Mouse (Mus musculus) midbrain, embryonic 14.5 days (tissue): ENCODE measurements around the gene Fkbp5. TPM values are rescaled to one million over a fixed set of nuclear protein-coding genes. Genes with fewer than 3 reads are reported as not detected.

Source experiments
- ATAC-seq: fragments of 200-750 bp; cut with Nextera tagmentation; 2 replicates; pipeline ENCODE4 v1.8.0; 2017; ENCODE audit warnings: moderate number of reproducible peaks, moderate library complexity; ENCODE audit not compliant: low FRiP score, low TSS enrichment
- DNase-seq: peaks from one replicate; pipeline ENCODE4 v3.0.0-alpha.2; 2015
- H3K27ac ChIP-seq: fragments of 300-500 bp; sonication (generic); replicated peaks from 2 replicates; pipeline ENCODE4 v1.5.1; 2014; ENCODE audit warnings: mild to moderate bottlenecking, low read depth, low read length, moderate library complexity
- H3K27me3 ChIP-seq: fragments of 300-500 bp; sonication (generic); 2 replicates; pipeline ENCODE4 v1.6.1; 2014; ENCODE audit warnings: low read length, control low read depth, mixed read lengths; ENCODE audit not compliant: control insufficient read depth, insufficient read depth
- H3K36me3 ChIP-seq: fragments of 300-500 bp; sonication (generic); 2 replicates; pipeline ENCODE4 v1.6.1; 2014; ENCODE audit warnings: low read length, control low read depth; ENCODE audit not compliant: control insufficient read depth, insufficient read depth
- H3K4me1 ChIP-seq: fragments of 300-500 bp; sonication (generic); 2 replicates; pipeline ENCODE4 v1.6.1; 2014; ENCODE audit warnings: mild to moderate bottlenecking, antibody characterized with exemption, low read length, control low read depth; ENCODE audit not compliant: control insufficient read depth, insufficient read depth
- H3K4me2 ChIP-seq: fragments of 300-500 bp; sonication (generic); 2 replicates; pipeline ENCODE4 v1.6.1; 2014; ENCODE audit warnings: mild to moderate bottlenecking, low read length, moderate library complexity
- H3K4me3 ChIP-seq: fragments of 300-500 bp; sonication (generic); replicated peaks from 2 replicates; pipeline ENCODE4 v1.5.1; 2014; ENCODE audit warnings: low read depth, low read length
- H3K9ac ChIP-seq: fragments of 300-500 bp; sonication (generic); replicated peaks from 2 replicates; pipeline ENCODE4 v1.6.1; 2014; ENCODE audit warnings: mild to moderate bottlenecking, low read length, moderate library complexity
- H3K9me3 ChIP-seq: fragments of 300-500 bp; sonication (generic); 2 replicates; pipeline ENCODE4 v1.6.1; 2016; ENCODE audit warnings: low read length, control low read depth, mixed read lengths; ENCODE audit not compliant: control insufficient read depth
- WGBS: fragments of 180-500 bp; shearing (Covaris S2); extraction: QIAGEN DNeasy Blood & Tissue Kit; methylation state at CpG from one replicate; pipeline ENCODE4 v1.1.7; 2014; 5-methylcytosine and 5-hydroxymethylcytosine counted together
- polyA plus RNA-seq: library from polyadenylated mRNA; unstranded; fragments of >200 nt; fragmentation: Nextera tagmentation; extraction: Ambion mirVana; gene quantifications from 2 replicates; pipeline ENCODE4 v1.2.1, GENCODE M21; 2014

Fkbp5 gene
- polyA plus RNA-seq, 1 experiment from 2014 or later, result 11.6 TPM

GRCm38 (mm10) chr17:28504182-28504581 is 13.1 kb downstream of the Fkbp5 start:
- no peak overlapping the region for H3K9ac ChIP-seq
- H3K36me3 ChIP-seq, result no peaks in the 10 kb centered on the region
- H3K9me3 ChIP-seq, result no peaks in the 10 kb centered on the region
- H3K4me1 ChIP-seq, result 0 out of 2 replicates have a peak, but pooled peaks cover 2% of the 10 kb centered on the region
- H3K27me3 ChIP-seq, result no peaks in the 10 kb centered on the region
- H3K4me2 ChIP-seq, result no peak overlapping the region
- WGBS, result 78% methylated on average over 6 of the region's 6 CpGs
- no peak overlapping the region for H3K4me3 ChIP-seq
- no peak overlapping the region for H3K27ac ChIP-seq
- ATAC-seq (no peak), DNase-seq (no peak)

DNA sequence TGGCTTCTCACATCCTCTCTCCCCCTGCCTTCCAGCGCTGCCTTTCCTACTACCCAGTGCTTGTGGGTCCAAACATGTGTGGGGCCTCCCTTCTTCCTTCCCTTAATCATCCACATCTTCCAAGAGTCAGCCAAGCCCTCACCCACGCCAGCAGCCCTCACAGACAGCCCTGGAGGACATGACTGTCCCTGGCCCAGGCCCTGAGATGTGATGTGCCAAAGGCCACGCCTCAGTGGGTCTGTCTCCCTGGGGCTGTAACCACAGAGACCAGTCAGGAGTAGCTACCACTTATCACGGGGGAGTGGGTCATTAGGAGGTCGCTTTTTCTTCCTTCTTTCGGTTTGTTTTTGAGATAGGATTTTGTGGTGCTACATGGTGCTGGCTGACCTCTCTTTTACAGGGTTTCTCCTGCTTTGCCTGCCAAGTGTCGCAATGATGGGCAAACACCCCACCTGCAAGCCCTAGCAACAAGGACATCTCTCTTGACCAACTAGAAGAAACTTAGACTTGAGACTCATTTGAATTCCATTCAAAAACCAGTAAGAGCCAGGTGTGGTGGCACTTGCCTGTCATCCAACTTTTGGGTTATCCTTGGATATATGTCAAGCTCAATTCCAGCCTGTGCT is 15.0 kb downstream of the Fkbp5 start:
- 65% methylated on average over 7 of the region's 7 CpGs for WGBS

DNA sequence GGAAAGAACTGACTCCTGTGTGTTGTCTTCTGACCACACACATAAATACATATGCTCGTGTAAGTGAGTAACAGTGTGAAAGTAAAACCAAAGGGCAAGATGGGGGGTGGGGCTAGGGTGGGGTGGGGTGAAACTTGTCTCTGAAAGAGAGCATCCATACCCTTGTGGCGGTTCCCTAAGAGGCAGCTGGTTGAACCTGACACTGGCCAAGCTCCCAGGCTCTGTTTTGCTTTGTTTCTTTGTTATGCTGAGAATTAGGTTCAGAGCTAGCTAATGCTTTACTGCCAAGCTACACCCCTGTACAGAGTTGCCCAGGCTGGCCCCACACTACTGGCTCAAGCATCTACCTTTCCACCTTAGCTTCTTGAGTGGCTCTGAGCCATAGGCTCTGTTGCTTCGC is 16.9 kb downstream of the Fkbp5 start:
- H3K36me3 ChIP-seq, result no peaks in the 10 kb centered on the region
- WGBS, result 79% methylated on average over 3 of the region's 3 CpGs
- no peak overlapping the region for H3K27ac ChIP-seq
- DNase-seq (no peak), ATAC-seq (no peak)
- no peaks in the 10 kb centered on the region for H3K4me1 ChIP-seq
- H3K27me3 ChIP-seq, result no peaks in the 10 kb centered on the region
- H3K9me3 ChIP-seq, result no peaks in the 10 kb centered on the region
- H3K4me2 ChIP-seq, result no peak overlapping the region
- no peak overlapping the region for H3K9ac ChIP-seq
- no peak overlapping the region for H3K4me3 ChIP-seq

More for the DNA sequence above, 15.0 kb downstream of the Fkbp5 start:
- no peak for DNase-seq
- H3K4me2 ChIP-seq, result no peak overlapping the region
- no peaks in the 10 kb centered on the region for H3K36me3 ChIP-seq
- no peak overlapping the region for H3K9ac ChIP-seq
- no peak overlapping the region for H3K4me3 ChIP-seq
- no peaks in the 10 kb centered on the region for H3K9me3 ChIP-seq
- no peak overlapping the region for H3K27ac ChIP-seq
- no peak for ATAC-seq
- H3K4me1 ChIP-seq, result 0 out of 2 replicates have a peak, but pooled peaks cover 2% of the 10 kb centered on the region
- no peaks in the 10 kb centered on the region for H3K27me3 ChIP-seq

DNA sequence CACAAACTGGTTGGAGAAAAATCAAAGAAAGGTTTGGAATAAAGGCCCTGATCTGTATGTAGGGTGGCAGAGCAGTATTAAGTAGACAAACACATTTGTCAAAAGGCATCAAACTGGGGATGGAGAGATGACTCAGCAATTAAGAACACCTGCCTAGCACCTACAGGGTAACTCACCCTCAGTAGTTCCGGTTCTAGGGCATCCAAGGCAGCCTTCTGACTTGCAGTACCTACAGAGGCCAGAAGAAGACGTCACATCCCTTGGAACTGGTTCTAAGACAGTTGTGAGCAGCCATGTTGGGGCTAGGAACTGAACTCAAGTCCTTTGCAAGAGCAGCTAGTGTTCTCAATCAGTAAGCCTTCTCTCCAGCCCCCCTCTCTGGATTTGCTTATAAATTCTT is 18.1 kb downstream of the Fkbp5 start:
- H3K36me3 ChIP-seq, result no peaks in the 10 kb centered on the region
- DNase-seq (no peak), ATAC-seq (no peak)
- H3K9me3 ChIP-seq, result no peaks in the 10 kb centered on the region
- no peak overlapping the region for H3K9ac ChIP-seq
- H3K27ac ChIP-seq, result no peak overlapping the region
- WGBS, result 82% methylated on average over 2 of the region's 2 CpGs
- no peak overlapping the region for H3K4me2 ChIP-seq
- H3K4me3 ChIP-seq, result no peak overlapping the region
- H3K4me1 ChIP-seq, result no peaks in the 10 kb centered on the region
- H3K27me3 ChIP-seq, result no peaks in the 10 kb centered on the region

GRCm38 (mm10) chr17:28495832-28496231 is 21.5 kb downstream of the Fkbp5 start:
- Histone ChIP-seq H3K9ac (no peak overlapping the region), H3K9me3 (no peaks in the 10 kb centered on the region), H3K4me3 (no peak overlapping the region), H3K27ac (no peak overlapping the region), H3K4me1 (no peaks in the 10 kb centered on the region), H3K36me3 (no peaks in the 10 kb centered on the region), H3K4me2 (no peak overlapping the region), H3K27me3 (no peaks in the 10 kb centered on the region)
- ATAC-seq (no peak), DNase-seq (no peak)
- 94% methylated on average over 8 of the region's 8 CpGs for WGBS

DNA sequence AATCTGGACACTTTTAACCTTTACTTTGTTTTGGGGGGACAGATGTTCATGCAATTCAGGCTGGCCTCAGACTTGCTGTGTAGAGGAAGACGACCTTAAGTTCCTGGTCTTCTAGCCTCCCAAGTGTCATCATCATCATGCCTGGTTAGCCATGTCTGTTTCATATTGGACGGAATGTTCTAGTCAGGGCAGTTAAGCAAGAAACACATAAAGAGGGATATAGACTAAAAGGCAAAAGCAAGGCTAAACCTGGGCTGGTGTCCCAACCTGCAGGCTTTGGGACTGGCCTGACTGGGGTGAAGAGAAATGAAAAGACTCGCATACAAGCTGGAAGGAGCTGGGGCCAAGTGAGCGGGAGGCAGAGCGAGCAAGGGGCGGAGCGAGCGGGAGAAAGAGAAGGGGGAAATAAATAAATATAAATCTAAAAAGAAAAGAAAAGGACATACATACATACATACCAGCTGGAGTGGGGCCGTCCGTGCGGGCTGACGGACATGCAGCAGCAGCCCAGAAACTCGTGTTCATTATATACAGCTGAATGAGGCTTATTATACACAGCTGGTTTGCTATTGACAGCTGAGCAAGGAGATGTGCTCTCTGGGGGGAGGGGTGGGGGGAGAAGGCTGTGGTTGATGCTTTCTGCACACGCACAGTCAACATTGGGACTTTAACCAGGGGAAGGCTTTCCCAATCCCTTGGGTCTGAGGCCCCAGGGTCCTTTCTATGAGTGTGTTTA is 26.1 kb downstream of the Fkbp5 start:
- Histone ChIP-seq H3K9ac (no peak overlapping the region), H3K9me3 (no peaks in the 10 kb centered on the region), H3K4me3 (no peak overlapping the region), H3K27me3 (no peaks in the 10 kb centered on the region), H3K36me3 (no peaks in the 10 kb centered on the region), H3K4me2 (no peak overlapping the region), H3K27ac (no peak overlapping the region), H3K4me1 (no peaks in the 10 kb centered on the region)
- DNase-seq (no peak), ATAC-seq (no peak)
- 67% methylated on average over 14 of the region's 14 CpGs for WGBS

GRCm38 (mm10) chr17:28488258-28489013 is 28.9 kb downstream of the Fkbp5 start:
- Histone ChIP-seq H3K9ac (no peak overlapping the region), H3K4me3 (no peak overlapping the region), H3K27me3 (no peaks in the 10 kb centered on the region), H3K4me1 (0 out of 2 replicates have a peak, but pooled peaks cover 6% of the 10 kb centered on the region), H3K9me3 (no peaks in the 10 kb centered on the region), H3K4me2 (no peak overlapping the region), H3K27ac (no peak overlapping the region), H3K36me3 (no peaks in the 10 kb centered on the region)
- 73% methylated on average over 7 of the region's 7 CpGs for WGBS
- no peak for ATAC-seq
- no peak for DNase-seq

- Histone ChIP-seq H3K27me3 (no peaks in the 10 kb centered on the region), H3K9me3 (no peaks in the 10 kb centered on the region), H3K4me1 (0 out of 2 replicates have a peak, but pooled peaks cover 6% of the 10 kb centered on the region), H3K36me3 (no peaks in the 10 kb centered on the region), H3K4me3 (no peak overlapping the region), H3K9ac (no peak overlapping the region), H3K27ac (no peak overlapping the region), H3K4me2 (no peak overlapping the region)
- ATAC-seq, result no peak
- no peak for DNase-seq
- WGBS, result 91% methylated on average over 18 of the region's 18 CpGs
Measured at GRCm38 (mm10) chr17:28487584-28488257, 29.6 kb downstream of the Fkbp5 start.
